Mouse (Mus musculus) liver, postnatal 0 days (tissue): Measurements from ENCODE around the gene Shc2.

Experiments
- CTCF ChIP-seq: sonication (generic); IDR thresholded peaks from 2 replicates; pipeline ENCODE4 v1.5.1; 2016; ENCODE audit warnings: antibody characterized with exemption, low read depth
- EP300 ChIP-seq: IDR thresholded peaks from 2 replicates; pipeline ENCODE4 v1.6.1; 2016; ENCODE audit warnings: antibody characterized with exemption, low read depth, mild to moderate bottlenecking

- no peak for TF ChIP-seq CTCF
- TF ChIP-seq EP300, result no peak
Observed at GRCm38 (mm10) chr10:79675346-79676035, 37.8 kb upstream of the Shc2 start.
